Mouse (Mus musculus) ES-E14 (cell line): ENCODE data around the gene Gria4. TPM values are rescaled to one million over a fixed set of nuclear protein-coding genes. Genes with fewer than 3 reads are reported as not detected.

Source experiments
- DNase-seq: peaks from one replicate; pipeline ENCODE4 v3.0.0-alpha.2; 2013; ENCODE audit warnings: low read depth, low spot score
- H3K27ac ChIP-seq: 2 replicates; pipeline ENCODE4 v1.5.1; 2012; ENCODE audit warnings: low read depth, mild to moderate bottlenecking, low read length, moderate library complexity, mixed read lengths; ENCODE audit not compliant: poor library complexity, insufficient read depth, severe bottlenecking
- H3K36me3 ChIP-seq: 2 replicates; pipeline ENCODE4 v1.6.1; 2012; ENCODE audit warnings: mild to moderate bottlenecking, low read length, moderate library complexity, mixed read lengths; ENCODE audit not compliant: control insufficient read depth, poor library complexity, insufficient read depth, severe bottlenecking
- H3K4me1 ChIP-seq, 2 experiments: fragments of 150-350 bp in 1 of 2; sonication (generic) in 1 of 2; 2 replicates each; pipeline ENCODE4 v1.6.1; 2012; ENCODE audit warnings: low read length in 2 of 2, mild to moderate bottlenecking in 1 of 2, mixed read lengths in 1 of 2; ENCODE audit not compliant: control insufficient read depth in 2 of 2, insufficient read depth in 2 of 2, poor library complexity in 1 of 2
- H3K4me3 ChIP-seq, 2 experiments: fragments of 150-350 bp in 1 of 2; sonication (generic) in 1 of 2; 2 replicates each; pipeline ENCODE4 v1.5.1; 2012; ENCODE audit warnings: low read length in 2 of 2, low read depth in 1 of 2, mild to moderate bottlenecking in 1 of 2, mixed read lengths in 1 of 2; ENCODE audit not compliant: insufficient read depth in 1 of 2, poor library complexity in 1 of 2, severe bottlenecking in 1 of 2
- H3K9ac ChIP-seq: 2 replicates; pipeline ENCODE4 v1.6.1; 2012; ENCODE audit warnings: low read depth, mild to moderate bottlenecking, low read length, mixed read lengths; ENCODE audit not compliant: poor library complexity, insufficient read depth, severe bottlenecking
- H3K9me3 ChIP-seq: fragments of 150-350 bp; sonication (generic); 2 replicates; pipeline ENCODE4 v1.6.1; 2012; ENCODE audit warnings: low read depth, mild to moderate bottlenecking, low read length; ENCODE audit not compliant: control insufficient read depth, insufficient read depth
- CHD2 ChIP-seq: IDR thresholded peaks from 2 replicates; pipeline ENCODE4 v1.6.1; 2014; ENCODE audit warnings: mild to moderate bottlenecking, low read depth, low read length, inconsistent platforms
- HCFC1 ChIP-seq: IDR thresholded peaks from 2 replicates; pipeline ENCODE4 v1.6.1; 2012; ENCODE audit warnings: low read length, inconsistent platforms, borderline replicate concordance; ENCODE audit not compliant: insufficient read depth
- MAFK ChIP-seq: IDR thresholded peaks from 2 replicates; pipeline ENCODE4 v1.6.1; 2014; ENCODE audit warnings: mild to moderate bottlenecking, low read depth, low read length, inconsistent platforms; ENCODE audit not compliant: insufficient read depth
- ZC3H11A ChIP-seq: IDR thresholded peaks from 2 replicates; pipeline ENCODE4 v1.6.1; 2012; ENCODE audit warnings: low read depth, mild to moderate bottlenecking, inconsistent platforms, low read length, borderline replicate concordance
- ZNF384 ChIP-seq: IDR thresholded peaks from 2 replicates; pipeline ENCODE4 v1.6.1; 2012; ENCODE audit warnings: low read depth, low read length, inconsistent platforms
- in situ Hi-C, 2 experiments: fragments of 600-800 bp; cut with MboI; formaldehyde crosslinking; loops; one replicate each; pipeline ENCODE4 v1.15.1; 2025; ENCODE audit warnings: low sequenced_read_pairs in 2 of 2, inconsistent platforms in 1 of 2; ENCODE audit not compliant: unreplicated experiment in 2 of 2
- total RNA-seq: library from RNA; depleted of rRNA; stranded (reverse); fragments of 300-350 nt; gene quantifications from 2 replicates; pipeline ENCODE4 v1.2.3, GENCODE M21; 2012

The Gria4 gene
- total RNA-seq, 1 experiment: 1.5 TPM

DNA sequence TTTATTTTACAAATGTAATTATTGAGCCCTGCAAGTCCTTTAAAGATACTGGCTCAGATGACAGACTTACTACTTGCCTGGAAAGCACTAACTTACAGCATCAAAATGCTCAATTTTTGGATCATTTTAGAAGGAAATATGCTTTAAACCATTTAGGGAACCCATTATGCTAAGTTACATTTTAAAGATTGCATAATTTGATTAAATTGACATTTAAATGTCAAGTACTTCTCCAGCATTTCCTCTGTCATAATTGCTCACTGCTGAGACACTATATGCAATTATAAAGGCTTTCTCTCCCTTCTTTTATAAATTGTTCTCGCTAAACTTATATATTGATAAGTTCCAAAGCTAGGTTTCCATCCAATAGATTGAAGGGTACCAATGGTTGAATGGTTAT lies 108.9 kb downstream of the Gria4 start:
- no peak for DNase-seq
- H3K27ac ChIP-seq: no peak overlapping the region
- H3K9ac ChIP-seq: no peak overlapping the region
- H3K4me1 ChIP-seq: no peaks in the 10 kb centered on the region
- H3K9me3 ChIP-seq: no peaks in the 10 kb centered on the region
- H3K4me3 ChIP-seq: no peak overlapping the region
- in situ Hi-C loops: no loop called here
- no peaks in the 10 kb centered on the region for H3K36me3 ChIP-seq
- TF ChIP-seq ZNF384: no peak
- TF ChIP-seq MAFK: no peak
- TF ChIP-seq CHD2: no peak
- no peak for TF ChIP-seq ZC3H11A
- no peak for TF ChIP-seq HCFC1

DNA sequence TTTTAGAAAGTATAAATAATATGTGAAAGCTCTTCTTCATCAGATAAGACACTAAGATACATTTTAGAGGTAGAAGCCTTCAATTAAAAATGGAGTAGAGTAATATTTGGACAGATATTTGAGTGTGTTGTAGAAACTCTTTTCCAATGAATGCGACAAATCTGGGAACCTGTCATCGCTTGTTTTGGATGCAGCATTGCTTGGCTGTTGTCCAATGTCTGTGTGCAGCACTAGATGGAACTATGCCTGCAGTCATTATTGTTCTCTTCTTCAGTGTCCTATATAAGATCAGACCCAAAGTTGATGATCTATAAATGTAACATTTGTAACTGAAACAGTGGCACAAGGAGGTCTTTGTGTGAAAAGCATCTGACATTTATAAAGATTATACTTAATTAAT lies 115.8 kb downstream of the Gria4 start:
- H3K9me3 ChIP-seq: no peaks in the 10 kb centered on the region
- H3K27ac ChIP-seq: no peak overlapping the region
- no peak for TF ChIP-seq ZC3H11A
- no peaks in the 10 kb centered on the region for H3K36me3 ChIP-seq
- no peak for DNase-seq
- H3K4me3 ChIP-seq: no peak overlapping the region
- H3K9ac ChIP-seq: no peak overlapping the region
- in situ Hi-C loops: no loop called here
- no peaks in the 10 kb centered on the region for H3K4me1 ChIP-seq

- TF ChIP-seq HCFC1: no peak
- no peak for TF ChIP-seq CHD2
- no peak for TF ChIP-seq ZC3H11A
- TF ChIP-seq MAFK: no peak
- TF ChIP-seq ZNF384: no peak
- Histone ChIP-seq H3K4me3 (no peak overlapping the region), H3K9ac (no peak overlapping the region), H3K4me1 (no peaks in the 10 kb centered on the region), H3K9me3 (no peaks in the 10 kb centered on the region), H3K27ac (no peak overlapping the region), H3K36me3 (no peaks in the 10 kb centered on the region)
- in situ Hi-C loops: no loop called here
- DNase-seq: no peak
Observed at GRCm38 (mm10) chr9:4679099-4679498, 116.9 kb downstream of the Gria4 start.

GRCm38 (mm10) chr9:4665691-4666090 lies 130.3 kb downstream of the Gria4 start:
- no peak overlapping the region for H3K4me3 ChIP-seq
- no peak for DNase-seq
- in situ Hi-C loops: no loop called here
- no peak overlapping the region for H3K27ac ChIP-seq
- no peaks in the 10 kb centered on the region for H3K36me3 ChIP-seq
- TF ChIP-seq HCFC1: no peak
- TF ChIP-seq ZNF384: no peak
- no peak for TF ChIP-seq ZC3H11A
- no peaks in the 10 kb centered on the region for H3K4me1 ChIP-seq
- no peak overlapping the region for H3K9ac ChIP-seq
- H3K9me3 ChIP-seq: no peaks in the 10 kb centered on the region

DNA sequence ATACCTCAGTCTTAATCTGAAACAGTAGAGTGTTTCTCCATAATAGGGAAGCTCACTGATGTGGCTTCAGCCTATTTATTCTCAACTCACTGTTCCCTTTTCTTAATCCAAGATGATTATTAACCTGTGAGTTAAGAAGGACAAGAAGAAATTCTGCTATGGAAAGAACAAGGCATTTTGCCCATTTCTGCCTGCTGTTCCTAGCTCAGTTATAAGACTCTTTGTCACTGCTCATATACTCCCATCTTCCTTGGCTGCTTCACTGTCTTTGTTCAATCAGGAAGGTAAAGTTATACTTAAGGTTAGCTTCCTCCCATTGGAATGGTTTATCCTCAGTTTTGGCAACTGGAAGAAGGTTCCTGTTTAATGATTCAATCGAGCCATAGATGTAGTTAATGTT lies 133.6 kb downstream of the Gria4 start:
- H3K9me3 ChIP-seq: no peaks in the 10 kb centered on the region
- no peak overlapping the region for H3K9ac ChIP-seq
- H3K36me3 ChIP-seq: no peaks in the 10 kb centered on the region
- H3K27ac ChIP-seq: no peak overlapping the region
- no peaks in the 10 kb centered on the region for H3K4me1 ChIP-seq
- in situ Hi-C loops: no loop called here
- DNase-seq: no peak
- no peak overlapping the region for H3K4me3 ChIP-seq
- no peak for TF ChIP-seq ZNF384
- no peak for TF ChIP-seq CHD2
- no peak for TF ChIP-seq HCFC1
- TF ChIP-seq ZC3H11A: no peak
- no peak for TF ChIP-seq MAFK
